In genomic region chr12:112987877-112988276, GRCm38 (mm10) we compare ENCODE assay signal across 8 mouse cellular contexts. TPM values are rescaled to one million over a fixed set of nuclear protein-coding genes. Genes with fewer than 3 reads are reported as not detected.
DNase-seq lines count a peak whose midpoint lies in the region; ATAC-seq lines count a peak whose summit lies in the region.

No protein-coding gene starts in this region.

- H3K9me3 ChIP-seq in kidney, embryonic 14.5 days (ENCODE audit: control insufficient read depth, low read length): no peaks in the 10 kb centered on the region
- H3K9me3 ChIP-seq in intestine, embryonic 15.5 days: no peaks in the 10 kb centered on the region

- WGBS in kidney, embryonic 14.5 days: 69% methylated on average over 6 of the region's 6 CpGs
- 70% methylated on average over 6 of the region's 6 CpGs for WGBS in intestine, embryonic 15.5 days

- H3K4me2 ChIP-seq in kidney, embryonic 14.5 days (replicated peaks; ENCODE audit: low read depth, low read length): no peak overlapping the region
- no peak overlapping the region for H3K4me2 ChIP-seq in intestine, embryonic 15.5 days (replicated peaks)

- H3K9ac ChIP-seq in kidney, embryonic 14.5 days (ENCODE audit: low read depth, low read length): no peak overlapping the region
- H3K9ac ChIP-seq in intestine, embryonic 15.5 days: no peak overlapping the region

- ATAC-seq in kidney, embryonic 14.5 days (ENCODE audit: low FRiP score, low TSS enrichment): no peak
- ATAC-seq in intestine, embryonic 15.5 days: no peak

- H3K27ac ChIP-seq in kidney, embryonic 14.5 days (ENCODE audit: low read depth, low read length): no peak overlapping the region
- no peak overlapping the region for H3K27ac ChIP-seq in intestine, embryonic 15.5 days

- H3K4me1 ChIP-seq in kidney, embryonic 14.5 days (ENCODE audit: control insufficient read depth, insufficient read depth, low read length): no peaks in the 10 kb centered on the region
- no peaks in the 10 kb centered on the region for H3K4me1 ChIP-seq in intestine, embryonic 15.5 days (replicated peaks)

- H3K27me3 ChIP-seq in kidney, embryonic 14.5 days (ENCODE audit: control insufficient read depth, insufficient read depth, low read length): no peaks in the 10 kb centered on the region
- H3K27me3 ChIP-seq in intestine, embryonic 15.5 days (replicated peaks): no peaks in the 10 kb centered on the region

- peak; percentile 30 for DNase-seq in kidney, adult 18-20 months
- DNase-seq in CD8-positive naive resting alpha-beta T cell, adult 2 months (ENCODE audit: low read depth in 2 of 2, low spot score in 2 of 2): peak; percentile 43 to 66
- DNase-seq in T-cell, adult 2 months (ENCODE audit: low spot score): peak; percentile 57
- DNase-seq in lung, postnatal 10 days: peak; percentile 60
- DNase-seq in neural tube, embryonic 10.5 days (ENCODE audit: extremely low spot score, low spot score): no peak
- no peak for DNase-seq in right cerebral cortex, postnatal 25 days

- peaks cover 63% of the 10 kb centered on the region for H3K36me3 ChIP-seq in kidney, embryonic 14.5 days (ENCODE audit: control insufficient read depth, insufficient read depth, low read length)
- H3K36me3 ChIP-seq in intestine, embryonic 15.5 days: peaks cover 34% of the 10 kb centered on the region

- no peak overlapping the region for H3K4me3 ChIP-seq in kidney, embryonic 14.5 days (ENCODE audit: low read length)
- no peak overlapping the region for H3K4me3 ChIP-seq in intestine, embryonic 15.5 days (replicated peaks)

RNA-seq across cellular contexts. Expression of gene Btbd6, which starts 11.6 kb away (rescaled TPM):
- 22.3 and 23.1 TPM in 2 replicates for polyA plus RNA-seq in kidney, embryonic 14.5 days (2014; fragmentation: Nextera tagmentation; extraction: Ambion mirVana)
- 19.5 and 22.4 TPM in 2 replicates for polyA plus RNA-seq in intestine, embryonic 15.5 days (2015; fragmentation: Nextera tagmentation; extraction: Ambion mirVana)

RNA-seq across cellular contexts. Expression of gene Brf1, which starts 12.6 kb away (rescaled TPM):
- polyA plus RNA-seq in kidney, embryonic 14.5 days (2014; fragmentation: Nextera tagmentation; extraction: Ambion mirVana): 38.2 and 75.6 TPM in 2 replicates
- polyA plus RNA-seq in intestine, embryonic 15.5 days (2015; fragmentation: Nextera tagmentation; extraction: Ambion mirVana): 45.8 and 49.8 TPM in 2 replicates

RNA-seq across cellular contexts. Expression of gene Pacs2, which starts 26.4 kb away (rescaled TPM):
- 12.6 and 14.6 TPM in 2 replicates for polyA plus RNA-seq in kidney, embryonic 14.5 days (2014; fragmentation: Nextera tagmentation; extraction: Ambion mirVana)
- 11.7 and 12.1 TPM in 2 replicates for polyA plus RNA-seq in intestine, embryonic 15.5 days (2015; fragmentation: Nextera tagmentation; extraction: Ambion mirVana)

RNA-seq across cellular contexts. Expression of gene Nudt14, which starts 46.0 kb away (rescaled TPM):
- 101 and 102 TPM in 2 replicates for polyA plus RNA-seq in kidney, embryonic 14.5 days (2014; fragmentation: Nextera tagmentation; extraction: Ambion mirVana)
- polyA plus RNA-seq in intestine, embryonic 15.5 days (2015; fragmentation: Nextera tagmentation; extraction: Ambion mirVana): 91.3 and 94.7 TPM in 2 replicates

RNA-seq across cellular contexts. Expression of gene Jag2, which starts 58.3 kb away (rescaled TPM):
- 2.3 and 2.9 TPM in 2 replicates for polyA plus RNA-seq in kidney, embryonic 14.5 days (2014; fragmentation: Nextera tagmentation; extraction: Ambion mirVana)
- polyA plus RNA-seq in intestine, embryonic 15.5 days (2015; fragmentation: Nextera tagmentation; extraction: Ambion mirVana): 3.7 and 4.1 TPM in 2 replicates

Comparison
In these comparisons a context has a peak if more than half of its experiments do, and no peak if none do; other contexts are left out.
1. DNase-seq: peak in kidney, adult 18-20 months (single experiment), CD8-positive naive resting alpha-beta T cell, adult 2 months (2 of 2), T-cell, adult 2 months (single experiment) and lung, postnatal 10 days (single experiment); none in neural tube, embryonic 10.5 days (single experiment) and right cerebral cortex, postnatal 25 days (single experiment).